Mouse (Mus musculus): ENCODE results near the gene Mapkbp1. TPM values are rescaled to one million over a fixed set of nuclear protein-coding genes. Genes with fewer than 3 reads are reported as not detected.

The Mapkbp1 gene
- polyA plus RNA-seq, 1 experiment from 2014 or later, result 2.6 TPM

DNA sequence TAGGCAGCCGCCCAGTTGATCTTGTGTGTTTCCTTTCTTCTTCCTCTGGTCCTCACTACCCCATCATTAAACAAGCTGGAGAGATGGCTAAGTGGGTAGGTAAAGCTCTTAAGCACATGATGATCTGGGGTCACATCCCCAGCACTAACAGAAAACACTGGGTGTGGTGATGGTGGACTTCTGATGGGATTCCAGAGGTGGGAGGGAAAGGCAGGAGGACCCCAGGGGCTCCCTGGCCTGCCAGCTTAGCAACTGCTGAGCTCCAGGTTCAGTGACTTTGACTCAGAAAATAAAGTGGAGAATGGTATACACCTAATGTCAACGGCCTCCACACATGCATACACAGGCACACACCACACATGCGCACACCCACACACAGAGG, 55.4 kb downstream of the Mapkbp1 start:
- Histone ChIP-seq H3K4me1 (ENCODE audit: insufficient read depth, low read depth, low read length) (peaks cover 9% of the 10 kb centered on the region), H3K9me3 (ENCODE audit: low read length) (no peaks in the 10 kb centered on the region), H3K9ac (replicated peaks; ENCODE audit: low read depth) (peak overlapping the region; percentile 73), H3K36me3 (ENCODE audit: insufficient read depth, low read length) (peaks cover 8% of the 10 kb centered on the region; the same call in 1 of the 2 replicates), H3K27ac (ENCODE audit: low read length) (peak overlapping the region; percentile 90), H3K4me3 (ENCODE audit: low read depth, low read length) (peak overlapping the region; percentile 59), H3K27me3 (replicated peaks; ENCODE audit: insufficient read depth, low read length) (no peaks in the 10 kb centered on the region), H3K4me2 (replicated peaks; ENCODE audit: low read depth, low read length) (peak overlapping the region; percentile 79)
- 39% methylated on average over 3 of the region's 3 CpGs for WGBS
- peak; percentile 18 for DNase-seq (ENCODE audit: low spot score)
- peak; percentile 9; the same call in 1 of the 2 replicates for ATAC-seq
- no peak for TF ChIP-seq CTCF (IDR thresholded peaks at IDR 0.05)
- no peak for TF ChIP-seq EP300 (IDR thresholded peaks at IDR 0.05)

DNA sequence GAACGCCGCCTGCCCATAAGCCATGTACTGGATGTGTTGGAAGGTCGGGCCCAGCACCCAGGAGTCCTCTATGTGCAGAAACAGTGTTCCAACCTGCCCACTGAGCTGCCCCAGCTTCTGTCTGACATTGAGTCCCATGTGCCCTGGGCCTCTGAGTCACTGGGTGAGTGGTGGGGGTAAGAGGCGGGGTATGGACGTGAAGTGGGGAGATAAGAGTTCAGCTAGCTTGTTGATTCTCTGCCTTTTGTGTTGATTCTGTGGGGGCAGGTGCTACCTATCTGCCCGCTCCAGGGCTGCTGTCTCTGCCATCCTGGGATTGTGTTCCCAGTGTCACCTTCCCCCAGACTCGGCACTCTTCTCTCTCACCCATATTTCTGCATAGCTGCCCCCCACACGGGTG, 57.9 kb downstream of the Mapkbp1 start:
- DNase-seq (ENCODE audit: low spot score) (peak; percentile 74), ATAC-seq (peak; percentile 52)
- WGBS, result 65% methylated on average over 8 of the region's 8 CpGs
- no peaks in the 10 kb centered on the region for H3K36me3 ChIP-seq (ENCODE audit: insufficient read depth, low read length)
- no peak overlapping the region for H3K4me3 ChIP-seq (ENCODE audit: low read depth, low read length)
- no peak overlapping the region for H3K9ac ChIP-seq (replicated peaks; ENCODE audit: low read depth)
- TF ChIP-seq EP300 (IDR thresholded peaks at IDR 0.05) (peak; percentile 27; the same call in 1 of the 2 replicates), CTCF (IDR thresholded peaks at IDR 0.05) (no peak)
- no peak overlapping the region for H3K27ac ChIP-seq (ENCODE audit: low read length)
- no peaks in the 10 kb centered on the region for H3K9me3 ChIP-seq (ENCODE audit: low read length)
- H3K27me3 ChIP-seq (replicated peaks; ENCODE audit: insufficient read depth, low read length), result no peaks in the 10 kb centered on the region
- H3K4me1 ChIP-seq (ENCODE audit: insufficient read depth, low read depth, low read length), result peaks cover 12% of the 10 kb centered on the region
- H3K4me2 ChIP-seq (replicated peaks; ENCODE audit: low read depth, low read length), result no peak overlapping the region

DNA sequence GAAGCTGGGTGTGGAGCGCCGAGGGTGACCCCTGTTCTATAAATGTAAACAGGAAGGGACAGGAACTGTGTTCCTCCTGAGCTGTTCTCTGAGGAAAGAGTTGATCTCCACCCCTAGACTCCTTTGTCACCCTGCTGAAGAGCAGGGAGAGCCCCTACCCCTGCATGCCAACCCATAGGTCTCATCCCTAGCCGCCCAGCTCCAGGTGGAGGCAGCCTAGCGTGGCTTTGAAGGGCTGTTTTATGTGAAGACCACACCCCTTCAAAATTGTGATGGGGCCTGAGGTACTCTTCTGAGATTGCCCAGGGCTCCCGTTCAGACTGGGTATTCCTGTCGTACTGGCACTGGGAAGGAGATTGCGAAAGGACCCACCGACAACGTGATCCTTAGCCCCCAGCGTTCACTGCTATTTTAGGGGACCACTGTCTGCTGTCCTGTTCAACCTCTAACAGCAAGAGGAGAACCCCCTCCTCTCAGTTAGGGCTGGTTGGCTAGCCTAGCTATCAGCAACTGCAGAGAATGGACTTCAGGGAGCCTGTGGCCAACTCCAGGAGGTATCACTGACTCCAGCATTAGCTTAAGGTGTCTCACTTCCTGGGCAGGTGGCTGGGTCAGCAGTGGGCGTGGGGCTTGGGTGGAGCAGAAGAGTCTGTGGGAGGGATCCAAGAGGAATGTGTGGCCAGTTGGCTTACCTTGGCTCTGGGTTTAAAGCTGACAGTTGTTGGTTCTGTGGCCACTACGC, 60.4 kb downstream of the Mapkbp1 start, which contains the start of gene Pla2g4b:
TSS of gene Pla2g4b (plus strand) at position 692 of the 742 bp plus-strand sequence.
- no peaks in the 10 kb centered on the region for H3K36me3 ChIP-seq (ENCODE audit: insufficient read depth, low read length)
- H3K27ac ChIP-seq (ENCODE audit: low read length), result no peak within 1 kb of the TSS
- H3K9ac ChIP-seq (replicated peaks; ENCODE audit: low read depth), result no peak within 1 kb of the TSS
- no peaks in the 10 kb centered on the region for H3K27me3 ChIP-seq (replicated peaks; ENCODE audit: insufficient read depth, low read length)
- no peaks in the 10 kb centered on the region for H3K9me3 ChIP-seq (ENCODE audit: low read length)
- no peak within 1 kb of the TSS for H3K4me2 ChIP-seq (replicated peaks; ENCODE audit: low read depth, low read length)
- no peak within 1 kb of the TSS for H3K4me3 ChIP-seq (ENCODE audit: low read depth, low read length)
- ATAC-seq (no peak), DNase-seq (ENCODE audit: low spot score) (no peak)
- no peak for TF ChIP-seq CTCF (IDR thresholded peaks at IDR 0.05)
- TF ChIP-seq EP300 (IDR thresholded peaks at IDR 0.05), result no peak
- H3K4me1 ChIP-seq (ENCODE audit: insufficient read depth, low read depth, low read length), result peaks cover 9% of the 10 kb centered on the region
- WGBS, result 73% methylated on average over 12 of the region's 12 CpGs

DNA sequence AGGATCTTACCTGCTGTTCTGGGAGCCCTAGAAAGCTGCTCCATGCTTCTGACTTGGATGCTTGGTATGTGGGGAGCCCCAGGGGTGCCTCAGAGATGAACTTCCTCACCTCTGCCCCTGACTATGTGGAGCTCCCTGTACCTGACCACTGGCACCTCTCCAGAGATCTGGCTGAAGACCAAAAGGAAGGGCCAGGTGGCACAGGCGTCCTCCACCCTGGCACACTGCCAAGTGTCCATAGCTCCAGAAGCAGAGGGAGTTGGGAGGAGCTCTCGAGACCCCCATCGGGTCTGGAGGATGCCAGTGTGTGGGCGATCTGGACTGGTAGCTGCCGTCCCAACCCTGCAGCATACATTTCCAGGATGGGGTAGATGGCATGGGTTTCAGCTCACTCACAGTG, 61.2 kb downstream of the Mapkbp1 start:
- peaks cover 3% of the 10 kb centered on the region; the same call in 1 of the 2 replicates for H3K4me1 ChIP-seq (ENCODE audit: insufficient read depth, low read depth, low read length)
- H3K4me3 ChIP-seq (ENCODE audit: low read depth, low read length), result no peak overlapping the region
- 39% methylated on average over 5 of the region's 5 CpGs for WGBS
- no peaks in the 10 kb centered on the region for H3K36me3 ChIP-seq (ENCODE audit: insufficient read depth, low read length)
- TF ChIP-seq EP300 (IDR thresholded peaks at IDR 0.05), result no peak
- H3K9me3 ChIP-seq (ENCODE audit: low read length), result no peaks in the 10 kb centered on the region
- DNase-seq (ENCODE audit: low spot score) (no peak), ATAC-seq (no peak)
- H3K27me3 ChIP-seq (replicated peaks; ENCODE audit: insufficient read depth, low read length), result no peaks in the 10 kb centered on the region
- H3K9ac ChIP-seq (replicated peaks; ENCODE audit: low read depth), result no peak overlapping the region
- H3K27ac ChIP-seq (ENCODE audit: low read length), result no peak overlapping the region
- H3K4me2 ChIP-seq (replicated peaks; ENCODE audit: low read depth, low read length), result no peak overlapping the region

GRCm38 (mm10) chr2:120037744-120038143, 65.2 kb downstream of the Mapkbp1 start:
- peaks cover 3% of the 10 kb centered on the region; the same call in 1 of the 2 replicates for H3K4me1 ChIP-seq (ENCODE audit: insufficient read depth, low read depth, low read length)
- no peak for TF ChIP-seq EP300 (IDR thresholded peaks at IDR 0.05)
- no peaks in the 10 kb centered on the region for H3K9me3 ChIP-seq (ENCODE audit: low read length)
- H3K27me3 ChIP-seq (replicated peaks; ENCODE audit: insufficient read depth, low read length), result no peaks in the 10 kb centered on the region
- H3K9ac ChIP-seq (replicated peaks; ENCODE audit: low read depth), result no peak overlapping the region
- WGBS, result 87% methylated on average over 9 of the region's 9 CpGs
- DNase-seq (ENCODE audit: low spot score) (no peak), ATAC-seq (no peak)
- H3K4me3 ChIP-seq (ENCODE audit: low read depth, low read length), result no peak overlapping the region
- no peak overlapping the region for H3K4me2 ChIP-seq (replicated peaks; ENCODE audit: low read depth, low read length)
- no peak overlapping the region for H3K27ac ChIP-seq (ENCODE audit: low read length)
- H3K36me3 ChIP-seq (ENCODE audit: insufficient read depth, low read length), result 0 out of 2 replicates have a peak, but pooled peaks cover 8% of the 10 kb centered on the region

DNA sequence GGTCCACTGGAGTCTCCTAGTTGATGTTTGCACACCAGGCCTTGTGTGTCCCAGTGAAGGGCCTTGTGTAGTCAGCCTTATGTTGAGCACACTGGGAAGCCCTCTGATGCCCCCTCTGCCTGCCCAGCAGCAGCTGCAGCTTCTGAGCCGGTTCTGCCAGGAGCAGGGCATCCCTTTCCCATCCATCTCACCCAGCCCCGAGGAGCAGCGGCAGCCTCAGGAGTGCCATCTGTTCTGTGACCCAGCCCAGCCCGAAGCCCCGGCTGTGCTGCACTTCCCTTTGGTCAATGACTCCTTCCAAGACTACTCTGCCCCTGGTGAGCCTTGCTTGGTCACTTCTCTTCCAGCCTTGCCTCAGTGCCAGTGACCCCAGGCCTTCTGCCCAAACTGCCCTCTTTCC, 68.5 kb downstream of the Mapkbp1 start:
- H3K27me3 ChIP-seq (replicated peaks; ENCODE audit: insufficient read depth, low read length), result no peaks in the 10 kb centered on the region
- DNase-seq (ENCODE audit: low spot score), result no peak
- no peak for TF ChIP-seq CTCF (IDR thresholded peaks at IDR 0.05)
- no peak for TF ChIP-seq EP300 (IDR thresholded peaks at IDR 0.05)
- no peak overlapping the region for H3K4me3 ChIP-seq (ENCODE audit: low read depth, low read length)
- no peaks in the 10 kb centered on the region for H3K9me3 ChIP-seq (ENCODE audit: low read length)
- H3K4me1 ChIP-seq (ENCODE audit: insufficient read depth, low read depth, low read length), result no peaks in the 10 kb centered on the region
- 0 out of 2 replicates have a peak, but pooled peaks cover 8% of the 10 kb centered on the region for H3K36me3 ChIP-seq (ENCODE audit: insufficient read depth, low read length)
- H3K9ac ChIP-seq (replicated peaks; ENCODE audit: low read depth), result no peak overlapping the region
- 76% methylated on average over 5 of the region's 5 CpGs for WGBS
- ATAC-seq, result no peak
- no peak overlapping the region for H3K27ac ChIP-seq (ENCODE audit: low read length)
- no peak overlapping the region for H3K4me2 ChIP-seq (replicated peaks; ENCODE audit: low read depth, low read length)

Measured in lung, postnatal 0 days (tissue).